Mouse (Mus musculus): Measurements from ENCODE around the gene Zfp788. TPM values are rescaled to one million over a fixed set of nuclear protein-coding genes. Genes with fewer than 3 reads are reported as not detected.

The Zfp788 gene
- polyA plus RNA-seq, 1 experiment from 2014 or later, result 11.4 TPM

Other genes starting within 250 kb of the Zfp788 start
- 12.1 and 12.7 TPM in 2 replicates for gene AI987944, start 239.8 kb upstream of the Zfp788 start, polyA plus RNA-seq (2015; fragmentation: Nextera tagmentation; extraction: Ambion mirVana)
- gene Vmn2r57, start 184.5 kb upstream of the Zfp788 start, polyA plus RNA-seq (2015; fragmentation: Nextera tagmentation; extraction: Ambion mirVana), result 0.21 and 0.26 TPM in 2 replicates
- 0.13 and 0.16 TPM in 2 replicates for gene Gm20449, start 133.8 kb upstream of the Zfp788 start, polyA plus RNA-seq (2015; fragmentation: Nextera tagmentation; extraction: Ambion mirVana)
- gene AW146154, start 133.3 kb upstream of the Zfp788 start, polyA plus RNA-seq (2015; fragmentation: Nextera tagmentation; extraction: Ambion mirVana), result 10.0 and 11.7 TPM in 2 replicates
- gene Gm6871, start 59.5 kb upstream of the Zfp788 start, polyA plus RNA-seq (2015; fragmentation: Nextera tagmentation; extraction: Ambion mirVana), result not detected in 2 replicates
- 10.6 and 11.8 TPM in 2 replicates for gene 2610021A01Rik, start 34.0 kb upstream of the Zfp788 start, polyA plus RNA-seq (2015; fragmentation: Nextera tagmentation; extraction: Ambion mirVana)
- not detected in 2 replicates for gene Vmn2r58, start 239.5 kb downstream of the Zfp788 start, polyA plus RNA-seq (2015; fragmentation: Nextera tagmentation; extraction: Ambion mirVana)